Mouse (Mus musculus): Measurements from ENCODE around the gene Gm6760.

Gm6760 gene

GRCm38 (mm10) chrX:64152098-64152497 is at the start of gene Gm6760:
Gm6760 (minus strand) TSS chrX:64152198.
- no peak for DNase-seq (ENCODE audit: low read depth, low spot score)

DNA sequence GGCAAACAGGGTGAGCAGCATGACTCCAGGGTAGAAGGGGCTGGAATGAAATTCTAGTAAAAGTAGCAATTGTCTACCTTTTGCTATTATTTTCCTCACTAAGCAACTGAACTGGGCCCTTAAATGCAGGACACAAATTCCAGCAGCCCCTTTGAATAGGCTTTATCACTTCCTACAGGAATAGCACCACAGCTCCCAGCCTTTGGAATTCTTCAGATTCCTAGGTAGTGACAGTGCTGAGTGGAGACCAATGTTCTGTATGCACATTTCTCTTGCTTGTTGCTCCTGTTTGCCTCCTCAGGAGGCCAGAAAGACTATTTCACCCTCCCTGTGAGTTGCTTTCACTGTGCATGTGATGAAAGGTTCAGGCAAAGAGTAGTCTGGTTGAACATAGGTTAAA is 29.2 kb upstream of the Gm6760 start:
- DNase-seq (ENCODE audit: low read depth, low spot score) = no peak

DNA sequence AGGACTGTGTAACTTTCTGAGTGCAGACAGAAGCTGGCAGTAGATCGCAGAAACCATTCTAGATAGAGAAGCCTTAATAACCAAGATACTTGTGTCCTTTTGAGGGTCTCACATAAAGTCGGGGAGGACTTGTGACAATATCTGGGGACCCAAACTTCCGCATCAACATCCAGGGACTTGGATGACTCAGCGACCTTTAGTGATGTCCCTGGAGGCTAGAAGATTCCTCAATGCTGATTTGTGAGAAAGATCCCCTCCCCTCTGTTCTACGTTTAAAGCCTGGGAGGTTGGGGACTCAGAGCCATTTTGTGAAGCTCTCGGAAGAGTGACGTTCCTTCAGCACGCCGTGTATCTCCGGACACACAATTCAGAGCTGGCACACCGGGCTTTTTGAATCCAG is 21.2 kb upstream of the Gm6760 start, which contains the start of gene 3830417A13Rik:
Gene 3830417A13Rik, plus strand, starts transcription at position 301 of the 400 bp plus-strand sequence.
- no peak for DNase-seq (ENCODE audit: low read depth, low spot score)
